In the genomic region with DNA sequence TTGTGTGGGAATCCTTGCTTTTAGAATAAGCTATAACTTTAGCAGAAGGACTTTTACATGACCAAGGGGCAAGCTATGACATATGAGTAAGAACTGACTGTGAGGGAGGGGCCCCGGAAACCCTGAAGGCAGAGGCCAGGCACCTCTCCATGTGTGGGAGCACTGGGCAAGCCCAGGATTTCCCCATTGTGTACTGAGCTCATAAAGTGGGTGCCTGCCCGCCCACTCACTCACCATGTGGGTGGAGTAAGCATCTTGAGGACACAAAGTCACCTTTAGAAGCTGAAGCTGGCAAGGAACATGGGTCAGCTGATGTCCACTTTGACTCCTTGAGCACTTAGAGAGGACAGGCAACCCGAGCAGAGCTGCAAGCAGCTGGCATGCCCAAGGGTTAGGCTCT, we compare ENCODE assay signal across 25 mouse cellular contexts.
DNase-seq lines count a peak whose midpoint lies in the region; ATAC-seq lines count a peak whose summit lies in the region.
"Had no signal": no experiment of that assay in that cellular context is flagged by ENCODE, and none has a peak within 500 bp of the region (broad histone marks: within the 10 kb centered on the region; RNA-seq: fewer than 3 reads in every experiment).

No protein-coding gene starts in this region.

- no peaks in the 10 kb centered on the region for H3K9me3 ChIP-seq in heart, embryonic 10.5 days
- no peaks in the 10 kb centered on the region for H3K9me3 ChIP-seq in forebrain, embryonic 14.5 days (replicated peaks; ENCODE audit: control insufficient read depth, low read length)
- no peaks in the 10 kb centered on the region for H3K9me3 ChIP-seq in forebrain, embryonic 13.5 days (replicated peaks)
- H3K9me3 ChIP-seq: embryonic facial prominence, embryonic 15.5 days; heart, embryonic 15.5 days had no signal

- H3K4me1 ChIP-seq in heart, embryonic 10.5 days: no peaks in the 10 kb centered on the region
- H3K4me1 ChIP-seq in forebrain, embryonic 14.5 days (ENCODE audit: control insufficient read depth, insufficient read depth, low read length): no peaks in the 10 kb centered on the region
- no peaks in the 10 kb centered on the region for H3K4me1 ChIP-seq in forebrain, embryonic 13.5 days
- H3K4me1 ChIP-seq: embryonic facial prominence, embryonic 15.5 days; heart, embryonic 15.5 days had no signal

- 76% methylated on average over 3 of the region's 3 CpGs for WGBS in heart, embryonic 10.5 days
- 92% methylated on average over 3 of the region's 3 CpGs for WGBS in forebrain, embryonic 14.5 days
- WGBS in forebrain, embryonic 13.5 days: 84% methylated on average over 3 of the region's 3 CpGs

- H3K4me2 ChIP-seq in forebrain, embryonic 14.5 days (ENCODE audit: low read length): no peak overlapping the region
- H3K4me2 ChIP-seq in forebrain, embryonic 13.5 days: no peak overlapping the region
- H3K4me2 ChIP-seq: embryonic facial prominence, embryonic 15.5 days; heart, embryonic 11.5 days; heart, embryonic 15.5 days; hindbrain, embryonic 14.5 days had no signal

- peak; percentile 30; the same call in 1 of the 2 replicates for ATAC-seq in granulocyte monocyte progenitor cell, adult 5-6 weeks (replicated peaks; ENCODE audit: poor library complexity, severe bottlenecking)
- ATAC-seq in forebrain, embryonic 14.5 days: no peak
- ATAC-seq in forebrain, embryonic 13.5 days: no peak
- ATAC-seq: CD4-positive, CD25-positive, alpha-beta regulatory T cell, adult 4 months; forebrain, postnatal 0 days had no signal

- no peaks in the 10 kb centered on the region for H3K27me3 ChIP-seq in heart, embryonic 10.5 days (ENCODE audit: insufficient read depth, poor library complexity, severe bottlenecking)
- H3K27me3 ChIP-seq in forebrain, embryonic 14.5 days (replicated peaks; ENCODE audit: control insufficient read depth, insufficient read depth, low read length): no peaks in the 10 kb centered on the region
- H3K27me3 ChIP-seq in forebrain, embryonic 13.5 days: no peaks in the 10 kb centered on the region
- H3K27me3 ChIP-seq: embryonic facial prominence, embryonic 15.5 days; heart, embryonic 15.5 days had no signal

- no peak overlapping the region for H3K27ac ChIP-seq in heart, embryonic 10.5 days
- H3K27ac ChIP-seq in forebrain, embryonic 14.5 days (ENCODE audit: low read depth, low read length): no peak overlapping the region
- no peak overlapping the region for H3K27ac ChIP-seq in forebrain, embryonic 13.5 days
- H3K27ac ChIP-seq: embryonic facial prominence, embryonic 15.5 days; gastrocnemius, adult 2 months; heart, embryonic 15.5 days; hindbrain, embryonic 14.5 days had no signal

- no peak overlapping the region for H3K4me3 ChIP-seq in heart, embryonic 10.5 days
- H3K4me3 ChIP-seq in forebrain, embryonic 14.5 days (ENCODE audit: low read depth, low read length): no peak overlapping the region
- no peak overlapping the region for H3K4me3 ChIP-seq in forebrain, embryonic 13.5 days
- H3K4me3 ChIP-seq: embryonic facial prominence, embryonic 15.5 days; erythroblast, embryonic 14.5 days; gastrocnemius, adult 2 months; heart, embryonic 15.5 days had no signal

- H3K9ac ChIP-seq in forebrain, embryonic 14.5 days (ENCODE audit: low read length): no peak overlapping the region
- H3K9ac ChIP-seq in forebrain, embryonic 13.5 days: no peak overlapping the region
- H3K9ac ChIP-seq: embryonic facial prominence, embryonic 15.5 days; forebrain, postnatal 0 days; heart, embryonic 15.5 days; hindbrain, embryonic 14.5 days had no signal

- H3K36me3 ChIP-seq in heart, embryonic 10.5 days: no peaks in the 10 kb centered on the region
- H3K36me3 ChIP-seq in forebrain, embryonic 14.5 days (ENCODE audit: control insufficient read depth, insufficient read depth, low read length): no peaks in the 10 kb centered on the region
- no peaks in the 10 kb centered on the region for H3K36me3 ChIP-seq in forebrain, embryonic 13.5 days (ENCODE audit: poor library complexity, severe bottlenecking)
- H3K36me3 ChIP-seq: embryonic facial prominence, embryonic 15.5 days; heart, embryonic 15.5 days had no signal

- DNase-seq in heart, adult 11 months: peak; percentile 90
- no peak for DNase-seq in heart, embryonic 10.5 days (ENCODE audit: low spot score)
- peak; percentile 9 for DNase-seq in lung, postnatal 10 days
- DNase-seq in lung, postnatal 4 days: peak; percentile 25 to 42
- DNase-seq in forebrain, embryonic 14.5 days (ENCODE audit: low spot score): no peak
- no peak for DNase-seq in frontal cortex, adult 2 months (ENCODE audit: extremely low spot score in 1 of 2, low spot score in 1 of 2)
- DNase-seq: adrenal gland, postnatal 10 days; B cell, adult 2 months; cerebellum, adult 11 months; cerebellum, adult 8-10 months; cerebellum, postnatal 14 days; embryo, embryonic 11 days; forebrain, postnatal 0 days; gastrocnemius, adult 2 months; gastrocnemius, postnatal 25 days; heart, adult 18-20 months; heart, postnatal 14 days had no signal

Comparison
In these comparisons a context has a peak if more than half of its experiments do, and no peak if none do; other contexts are left out.
1. DNase-seq: peak in heart, adult 11 months (single experiment), lung, postnatal 10 days (single experiment) and lung, postnatal 4 days (2 of 2); none in heart, embryonic 10.5 days (single experiment), forebrain, embryonic 14.5 days (single experiment) and frontal cortex, adult 2 months (0 of 2).